Mouse (Mus musculus): Measurements from ENCODE around the gene Tnfrsf26. TPM values are rescaled to one million over a fixed set of nuclear protein-coding genes. Genes with fewer than 3 reads are reported as not detected.

Tnfrsf26 gene
- polyA plus RNA-seq, 1 experiment, result 0.05 TPM

DNA sequence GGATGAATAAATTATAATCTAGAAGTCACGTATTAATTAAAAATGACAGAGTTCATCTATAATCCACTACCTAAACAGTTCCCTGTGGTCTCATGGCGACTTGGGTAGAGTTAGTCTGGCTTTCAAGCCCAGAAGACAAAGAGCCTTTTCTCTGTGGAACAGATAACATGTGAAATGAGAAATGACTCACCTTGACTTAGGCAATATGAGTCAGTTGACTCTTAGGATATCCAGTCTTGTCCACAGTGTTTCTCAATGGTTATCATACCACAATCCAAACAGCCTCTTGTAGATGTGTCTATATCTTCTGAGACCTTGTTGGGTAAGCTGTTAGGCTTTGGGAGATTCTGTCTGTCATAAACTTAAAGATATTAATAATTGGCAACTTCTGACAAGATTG lies 3.0 kb upstream of the Tnfrsf26 start:
- Histone ChIP-seq H3K4me3 (replicated peaks; ENCODE audit: insufficient read depth, low read depth, low read length) (no peak overlapping the region), H3K27me3 (ENCODE audit: control insufficient read depth, insufficient read depth, low read length) (no peaks in the 10 kb centered on the region), H3K27ac (ENCODE audit: insufficient read depth, low read length) (no peak overlapping the region), H3K4me1 (ENCODE audit: control insufficient read depth, insufficient read depth, low read length) (no peaks in the 10 kb centered on the region)
- no peak for DNase-seq
- TF ChIP-seq POLR2A (IDR thresholded peaks at IDR 0.05; ENCODE audit: borderline replicate concordance, insufficient read depth, low read length) (no peak), CTCF (IDR thresholded peaks at IDR 0.05; ENCODE audit: borderline replicate concordance, insufficient read depth, low read depth, low read length) (no peak)
- WGBS, result 68% methylated on average over 2 of the region's 2 CpGs

DNA sequence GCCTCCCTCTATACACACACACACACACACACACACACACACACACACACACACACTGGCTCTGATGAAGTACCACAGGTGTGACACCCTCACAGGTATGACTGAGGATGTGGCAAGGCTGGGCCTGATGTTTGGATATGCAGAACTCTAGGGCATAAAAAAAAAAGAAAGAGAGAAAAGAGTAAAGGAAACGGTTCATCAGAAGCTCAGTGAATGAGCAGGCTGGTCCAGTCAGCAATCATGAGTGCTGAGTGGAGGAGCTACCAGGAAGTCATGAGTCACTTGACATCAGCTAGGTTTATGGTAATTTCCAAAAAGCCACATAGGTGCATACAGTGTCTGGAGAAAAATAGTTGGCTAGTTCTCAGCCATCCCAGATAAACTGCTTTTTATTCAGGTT lies 979 bp upstream of the Tnfrsf26 start:
- H3K27ac ChIP-seq (ENCODE audit: insufficient read depth, low read length), result no peak overlapping the region
- no peak for DNase-seq
- TF ChIP-seq POLR2A (IDR thresholded peaks at IDR 0.05; ENCODE audit: borderline replicate concordance, insufficient read depth, low read length), result no peak
- no peaks in the 10 kb centered on the region for H3K27me3 ChIP-seq (ENCODE audit: control insufficient read depth, insufficient read depth, low read length)
- no peaks in the 10 kb centered on the region for H3K4me1 ChIP-seq (ENCODE audit: control insufficient read depth, insufficient read depth, low read length)
- H3K4me3 ChIP-seq (replicated peaks; ENCODE audit: insufficient read depth, low read depth, low read length), result no peak overlapping the region
- 53% methylated on average over 1 of the region's 1 CpGs for WGBS

DNA sequence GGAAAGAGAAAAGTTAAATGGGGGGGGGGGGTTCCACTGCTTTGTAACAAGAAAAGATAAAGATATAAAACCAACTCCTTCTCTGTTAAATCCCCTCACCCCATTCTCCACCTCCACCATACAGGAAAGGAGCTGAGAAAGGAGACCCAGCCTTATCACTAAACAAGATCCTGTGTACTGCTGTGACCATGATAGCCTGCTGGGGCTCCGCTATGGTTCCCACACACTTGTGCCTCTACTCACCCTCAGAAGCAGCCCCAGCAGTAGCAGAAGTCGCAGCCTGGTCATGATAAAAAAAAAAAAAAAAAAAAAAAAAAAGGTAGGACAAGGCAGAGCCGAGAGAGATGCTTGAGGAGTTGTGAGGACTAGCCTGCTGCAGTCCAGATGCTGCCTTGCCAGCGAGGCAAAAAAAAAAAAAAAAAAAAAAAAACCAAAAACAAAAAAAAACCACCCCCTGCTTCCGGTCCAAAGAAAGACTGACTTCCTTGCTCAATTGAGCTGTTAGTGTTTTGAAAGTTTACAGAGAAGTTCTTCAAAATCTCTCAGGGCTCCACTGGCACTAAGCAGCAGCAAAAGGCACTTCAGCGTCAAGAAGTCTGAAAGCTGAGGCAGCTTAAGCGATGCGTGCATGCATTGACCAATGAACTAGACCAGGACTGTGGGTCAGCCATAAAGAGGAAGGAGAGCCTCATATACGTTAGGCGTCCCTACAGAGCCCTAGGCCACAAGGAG lies 801 bp downstream of the Tnfrsf26 start:
- Histone ChIP-seq H3K4me3 (replicated peaks; ENCODE audit: insufficient read depth, low read depth, low read length) (no peak overlapping the region), H3K4me1 (ENCODE audit: control insufficient read depth, insufficient read depth, low read length) (no peaks in the 10 kb centered on the region), H3K27me3 (ENCODE audit: control insufficient read depth, insufficient read depth, low read length) (no peaks in the 10 kb centered on the region), H3K27ac (ENCODE audit: insufficient read depth, low read length) (no peak overlapping the region)
- DNase-seq, result no peak
- TF ChIP-seq CTCF (IDR thresholded peaks at IDR 0.05; ENCODE audit: borderline replicate concordance, insufficient read depth, low read depth, low read length) (no peak), POLR2A (IDR thresholded peaks at IDR 0.05; ENCODE audit: borderline replicate concordance, insufficient read depth, low read length) (no peak)
- 54% methylated on average over 10 of the region's 10 CpGs for WGBS

DNA sequence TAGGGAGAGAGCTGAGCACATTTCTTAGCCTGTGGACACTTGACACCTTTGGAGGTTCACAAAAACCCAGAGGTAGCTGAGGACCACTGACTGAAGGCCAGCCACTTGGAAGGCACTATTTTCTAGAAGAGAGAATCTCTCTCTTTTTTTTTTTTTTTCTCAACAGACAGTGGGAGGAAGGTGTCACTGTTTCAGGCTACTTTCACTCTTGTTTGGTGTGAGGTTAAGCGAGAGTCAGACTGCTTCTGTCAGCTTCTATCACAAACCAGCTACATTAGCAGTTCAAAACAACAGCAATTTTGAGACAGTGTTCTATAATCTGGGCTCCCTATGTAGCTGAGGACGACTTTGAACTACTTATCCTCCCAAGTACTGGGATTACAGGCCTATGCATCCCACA lies 2.3 kb downstream of the Tnfrsf26 start:
- TF ChIP-seq CTCF (IDR thresholded peaks at IDR 0.05; ENCODE audit: borderline replicate concordance, insufficient read depth, low read depth, low read length), result no peak
- no peak for TF ChIP-seq POLR2A (IDR thresholded peaks at IDR 0.05; ENCODE audit: borderline replicate concordance, insufficient read depth, low read length)
- no peaks in the 10 kb centered on the region for H3K4me1 ChIP-seq (ENCODE audit: control insufficient read depth, insufficient read depth, low read length)
- 71% methylated on average over 2 of the region's 2 CpGs for WGBS
- no peak for DNase-seq
- H3K4me3 ChIP-seq (replicated peaks; ENCODE audit: insufficient read depth, low read depth, low read length), result no peak overlapping the region
- no peaks in the 10 kb centered on the region for H3K27me3 ChIP-seq (ENCODE audit: control insufficient read depth, insufficient read depth, low read length)
- no peak overlapping the region for H3K27ac ChIP-seq (ENCODE audit: insufficient read depth, low read length)

DNA sequence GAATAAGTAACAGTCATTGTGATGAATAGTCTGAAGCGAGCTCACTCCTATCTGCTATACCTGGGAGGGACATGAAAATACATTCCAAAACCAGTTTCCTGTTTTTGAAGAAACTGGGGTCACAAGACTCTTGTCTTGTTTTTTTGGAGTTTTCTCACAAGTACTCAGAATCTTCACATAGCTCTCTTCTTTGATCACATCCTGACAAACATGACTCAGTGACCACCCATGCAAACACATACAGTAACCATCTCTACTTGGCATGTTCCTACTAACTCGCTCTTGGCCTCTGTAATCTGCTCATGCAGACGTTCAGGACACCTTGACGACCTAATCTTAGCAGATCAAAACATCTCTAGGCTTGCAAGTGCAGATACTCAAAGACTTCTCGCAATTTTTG lies 3.4 kb downstream of the Tnfrsf26 start:
- no peak for DNase-seq
- H3K27ac ChIP-seq (ENCODE audit: insufficient read depth, low read length), result no peak overlapping the region
- TF ChIP-seq CTCF (IDR thresholded peaks at IDR 0.05; ENCODE audit: borderline replicate concordance, insufficient read depth, low read depth, low read length) (no peak), POLR2A (IDR thresholded peaks at IDR 0.05; ENCODE audit: borderline replicate concordance, insufficient read depth, low read length) (no peak)
- WGBS, result 70% methylated on average over 5 of the region's 5 CpGs
- no peaks in the 10 kb centered on the region for H3K27me3 ChIP-seq (ENCODE audit: control insufficient read depth, insufficient read depth, low read length)
- H3K4me1 ChIP-seq (ENCODE audit: control insufficient read depth, insufficient read depth, low read length), result no peaks in the 10 kb centered on the region
- no peak overlapping the region for H3K4me3 ChIP-seq (replicated peaks; ENCODE audit: insufficient read depth, low read depth, low read length)

DNA sequence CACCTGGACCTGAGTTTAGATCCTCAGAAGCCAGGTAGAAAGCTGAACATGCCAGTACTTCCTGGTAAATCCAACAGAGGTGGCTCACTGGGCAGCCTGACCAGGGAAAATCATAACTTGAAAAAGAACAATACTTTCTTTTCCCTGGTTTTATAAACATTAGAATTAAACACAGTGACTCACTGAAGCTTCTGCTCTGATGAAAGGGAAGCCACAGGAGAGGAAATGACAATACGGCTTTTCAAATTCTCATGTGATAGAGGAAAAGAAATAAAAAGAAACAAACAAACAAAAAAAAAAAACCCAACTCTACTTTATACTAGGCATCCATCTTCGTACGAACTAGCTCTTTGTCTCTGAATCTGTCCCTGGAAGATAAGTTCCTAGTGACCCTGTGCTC lies 4.0 kb downstream of the Tnfrsf26 start:
- Histone ChIP-seq H3K4me3 (replicated peaks; ENCODE audit: insufficient read depth, low read depth, low read length) (no peak overlapping the region), H3K27ac (ENCODE audit: insufficient read depth, low read length) (no peak overlapping the region), H3K27me3 (ENCODE audit: control insufficient read depth, insufficient read depth, low read length) (no peaks in the 10 kb centered on the region), H3K4me1 (ENCODE audit: control insufficient read depth, insufficient read depth, low read length) (no peaks in the 10 kb centered on the region)
- TF ChIP-seq CTCF (IDR thresholded peaks at IDR 0.05; ENCODE audit: borderline replicate concordance, insufficient read depth, low read depth, low read length), result no peak
- TF ChIP-seq POLR2A (IDR thresholded peaks at IDR 0.05; ENCODE audit: borderline replicate concordance, insufficient read depth, low read length), result no peak
- no peak for DNase-seq
- 87% methylated on average over 3 of the region's 3 CpGs for WGBS

DNA sequence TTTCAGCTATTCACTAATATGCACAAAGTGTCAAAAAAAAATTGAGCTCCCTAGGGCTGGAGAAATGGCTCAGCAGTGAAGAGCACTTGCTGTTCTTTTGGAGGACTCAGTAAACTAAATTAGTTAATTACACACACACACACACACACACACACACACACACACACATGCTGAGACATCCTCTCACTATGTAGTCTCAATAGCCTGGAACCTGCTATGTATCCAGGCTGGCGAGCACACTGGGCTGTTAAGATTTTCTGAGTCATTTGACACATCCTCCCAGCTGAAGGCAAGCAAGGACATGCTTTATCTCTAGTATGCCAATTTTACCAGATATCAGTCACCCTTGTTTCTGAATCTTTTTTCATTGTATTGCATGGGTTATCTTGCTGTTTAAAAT lies 7.6 kb downstream of the Tnfrsf26 start:
- Histone ChIP-seq H3K4me3 (replicated peaks; ENCODE audit: insufficient read depth, low read depth, low read length) (no peak overlapping the region), H3K27me3 (ENCODE audit: control insufficient read depth, insufficient read depth, low read length) (no peaks in the 10 kb centered on the region), H3K27ac (ENCODE audit: insufficient read depth, low read length) (no peak overlapping the region), H3K4me1 (ENCODE audit: control insufficient read depth, insufficient read depth, low read length) (no peaks in the 10 kb centered on the region)
- TF ChIP-seq POLR2A (IDR thresholded peaks at IDR 0.05; ENCODE audit: borderline replicate concordance, insufficient read depth, low read length) (no peak), CTCF (IDR thresholded peaks at IDR 0.05; ENCODE audit: borderline replicate concordance, insufficient read depth, low read depth, low read length) (no peak)
- no peak for DNase-seq
- WGBS, result 38% methylated on average over 1 of the region's 1 CpGs

DNA sequence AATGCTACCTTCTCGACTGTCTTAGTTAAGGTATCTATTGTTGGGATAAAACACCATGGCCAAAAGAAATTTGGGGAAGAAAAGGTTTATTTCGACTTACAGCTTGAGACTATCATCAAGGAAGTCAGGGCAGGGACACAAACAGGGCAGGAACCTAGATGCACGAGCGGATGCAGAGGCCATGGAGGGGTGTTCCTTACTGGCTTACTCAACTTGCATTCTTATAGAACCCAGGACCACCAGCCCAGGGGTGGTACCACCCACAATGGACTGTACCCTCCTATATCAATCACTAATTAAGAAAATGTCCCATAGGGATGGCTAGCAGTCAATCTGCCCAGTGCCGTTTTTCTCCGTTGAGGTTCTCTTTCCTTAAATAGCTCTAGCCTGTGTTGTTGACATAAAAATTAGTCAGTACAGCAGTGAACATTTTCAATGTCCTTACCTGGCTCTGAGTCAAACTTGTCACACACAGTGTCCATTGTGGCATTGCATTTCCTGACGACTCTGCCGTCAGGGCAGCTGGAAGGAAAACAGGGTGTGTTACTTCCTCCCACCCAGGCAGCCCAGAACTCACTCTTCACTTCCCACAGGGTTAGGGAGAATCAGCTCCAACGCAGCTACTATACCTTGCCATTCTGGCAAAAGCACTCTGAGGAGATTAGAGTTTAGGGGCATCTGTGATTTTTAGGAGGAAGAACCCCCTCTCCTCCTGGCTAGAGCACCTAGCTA lies 14.0 kb downstream of the Tnfrsf26 start:
- no peaks in the 10 kb centered on the region for H3K4me1 ChIP-seq (ENCODE audit: control insufficient read depth, insufficient read depth, low read length)
- H3K4me3 ChIP-seq (replicated peaks; ENCODE audit: insufficient read depth, low read depth, low read length), result no peak overlapping the region
- no peaks in the 10 kb centered on the region for H3K27me3 ChIP-seq (ENCODE audit: control insufficient read depth, insufficient read depth, low read length)
- TF ChIP-seq CTCF (IDR thresholded peaks at IDR 0.05; ENCODE audit: borderline replicate concordance, insufficient read depth, low read depth, low read length), result no peak
- no peak for TF ChIP-seq POLR2A (IDR thresholded peaks at IDR 0.05; ENCODE audit: borderline replicate concordance, insufficient read depth, low read length)
- DNase-seq, result no peak
- H3K27ac ChIP-seq (ENCODE audit: insufficient read depth, low read length), result no peak overlapping the region
- WGBS, result 56% methylated on average over 9 of the region's 9 CpGs
